Mouse (Mus musculus): ENCODE results near the gene Megf9. TPM values are rescaled to one million over a fixed set of nuclear protein-coding genes. Genes with fewer than 3 reads are reported as not detected.

The Megf9 gene
- polyA plus RNA-seq, 1 experiment from 2014 or later = 14.5 TPM

- WGBS = 93% methylated on average over 2 of the region's 2 CpGs
- H3K27me3 ChIP-seq (ENCODE audit: poor library complexity, severe bottlenecking) = no peaks in the 10 kb centered on the region
- H3K4me1 ChIP-seq = no peaks in the 10 kb centered on the region
- peaks cover 97% of the 10 kb centered on the region for H3K36me3 ChIP-seq (replicated peaks)
- no peaks in the 10 kb centered on the region for H3K9me3 ChIP-seq
- DNase-seq (ENCODE audit: extremely low spot score, low spot score) = no peak
- H3K27ac ChIP-seq = no peak overlapping the region
- H3K4me3 ChIP-seq = no peak overlapping the region
These were observed 135.7 kb downstream of the Megf9 start for GRCm38 (mm10) chr4:70399074-70399473.

GRCm38 (mm10) chr4:70398088-70398487, 136.7 kb downstream of the Megf9 start:
- Histone ChIP-seq H3K36me3 (replicated peaks) (peaks cover 97% of the 10 kb centered on the region), H3K9me3 (no peaks in the 10 kb centered on the region), H3K27ac (no peak overlapping the region), H3K27me3 (ENCODE audit: poor library complexity, severe bottlenecking) (no peaks in the 10 kb centered on the region), H3K4me1 (no peaks in the 10 kb centered on the region), H3K4me3 (no peak overlapping the region)
- no peak for DNase-seq (ENCODE audit: extremely low spot score, low spot score)
- WGBS = 80% methylated on average over 4 of the region's 4 CpGs

GRCm38 (mm10) chr4:70396701-70397100, 138.1 kb downstream of the Megf9 start:
- Histone ChIP-seq H3K9me3 (no peaks in the 10 kb centered on the region), H3K4me3 (no peak overlapping the region), H3K36me3 (replicated peaks) (peaks cover 96% of the 10 kb centered on the region), H3K27me3 (ENCODE audit: poor library complexity, severe bottlenecking) (no peaks in the 10 kb centered on the region), H3K27ac (no peak overlapping the region), H3K4me1 (no peaks in the 10 kb centered on the region)
- no peak for DNase-seq (ENCODE audit: extremely low spot score, low spot score)
- WGBS = 97% methylated on average over 5 of the region's 5 CpGs

- Histone ChIP-seq H3K27me3 (ENCODE audit: poor library complexity, severe bottlenecking) (no peaks in the 10 kb centered on the region), H3K4me3 (no peak overlapping the region), H3K27ac (no peak overlapping the region), H3K4me1 (no peaks in the 10 kb centered on the region), H3K9me3 (no peaks in the 10 kb centered on the region), H3K36me3 (replicated peaks) (peaks cover 94% of the 10 kb centered on the region)
- WGBS = 87% methylated on average over 2 of the region's 2 CpGs
- DNase-seq (ENCODE audit: extremely low spot score, low spot score) = no peak
These were observed 140.1 kb downstream of the Megf9 start for GRCm38 (mm10) chr4:70394736-70395135.

GRCm38 (mm10) chr4:70391760-70392372, 142.9 kb downstream of the Megf9 start:
- H3K4me1 ChIP-seq = no peaks in the 10 kb centered on the region
- no peak for DNase-seq (ENCODE audit: extremely low spot score, low spot score)
- no peak overlapping the region for H3K4me3 ChIP-seq
- WGBS = 95% methylated on average over 11 of the region's 11 CpGs
- no peaks in the 10 kb centered on the region for H3K9me3 ChIP-seq
- peaks cover 68% of the 10 kb centered on the region for H3K36me3 ChIP-seq (replicated peaks)
- no peaks in the 10 kb centered on the region for H3K27me3 ChIP-seq (ENCODE audit: poor library complexity, severe bottlenecking)
- no peak overlapping the region for H3K27ac ChIP-seq

- no peaks in the 10 kb centered on the region for H3K27me3 ChIP-seq (ENCODE audit: poor library complexity, severe bottlenecking)
- H3K27ac ChIP-seq = no peak overlapping the region
- H3K9me3 ChIP-seq = no peaks in the 10 kb centered on the region
- no peak for DNase-seq (ENCODE audit: extremely low spot score, low spot score)
- WGBS = 97% methylated on average over 9 of the region's 9 CpGs
- peaks cover 63% of the 10 kb centered on the region for H3K36me3 ChIP-seq (replicated peaks)
- H3K4me1 ChIP-seq = no peaks in the 10 kb centered on the region
- H3K4me3 ChIP-seq = no peak overlapping the region
These were observed 143.7 kb downstream of the Megf9 start for GRCm38 (mm10) chr4:70391073-70391472.

DNA sequence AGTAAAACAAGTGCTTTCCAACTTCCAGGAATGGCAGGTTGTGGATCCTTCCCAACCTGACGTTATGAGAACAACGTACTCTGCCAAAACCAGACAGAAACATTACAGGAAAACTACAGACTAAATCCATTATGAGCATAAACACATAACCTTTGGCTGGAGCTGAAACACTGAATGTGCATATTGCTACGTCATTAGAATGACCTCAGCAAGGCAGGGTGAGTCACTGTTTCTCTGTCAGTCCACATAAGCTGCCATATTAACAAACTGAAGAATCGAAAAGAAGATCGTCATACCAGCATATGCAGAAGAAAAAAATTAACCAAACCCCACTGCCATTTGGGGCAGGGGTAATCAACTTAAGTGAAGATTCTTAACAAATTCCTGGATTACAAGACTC, 148.6 kb downstream of the Megf9 start:
- no peaks in the 10 kb centered on the region for H3K9me3 ChIP-seq
- no peaks in the 10 kb centered on the region for H3K27me3 ChIP-seq (ENCODE audit: poor library complexity, severe bottlenecking)
- H3K4me1 ChIP-seq = no peaks in the 10 kb centered on the region
- no peak for DNase-seq (ENCODE audit: extremely low spot score, low spot score)
- H3K27ac ChIP-seq = no peak overlapping the region
- peaks cover 26% of the 10 kb centered on the region for H3K36me3 ChIP-seq (replicated peaks)
- 93% methylated on average over 5 of the region's 5 CpGs for WGBS
- no peak overlapping the region for H3K4me3 ChIP-seq

- Histone ChIP-seq H3K27ac (no peak overlapping the region), H3K4me3 (no peak overlapping the region), H3K27me3 (ENCODE audit: poor library complexity, severe bottlenecking) (no peaks in the 10 kb centered on the region), H3K4me1 (no peaks in the 10 kb centered on the region), H3K9me3 (0 out of 2 replicates have a peak, but pooled peaks cover 2% of the 10 kb centered on the region), H3K36me3 (replicated peaks) (peaks cover 67% of the 10 kb centered on the region)
- no peak for DNase-seq (ENCODE audit: extremely low spot score, low spot score)
- WGBS = 74% methylated on average over 4 of the region's 4 CpGs
These were observed 157.4 kb downstream of the Megf9 start for GRCm38 (mm10) chr4:70377359-70377758.

Other genes with a start within 250 kb of the Megf9 start
- gene Cdk5rap2, start 124.6 kb downstream of the Megf9 start, polyA plus RNA-seq (2016; fragmentation: Nextera tagmentation; extraction: Ambion mirVana) = 25.1 and 25.6 TPM in 2 replicates

Measured in forebrain, embryonic 10.5 days (tissue).